ENCODE assay signal across 7 mouse cellular contexts in genomic region chr10:127642772-127643552, GRCm38 (mm10). TPM values are rescaled to one million over a fixed set of nuclear protein-coding genes. Genes with fewer than 3 reads are reported as not detected.
DNase-seq lines count a peak whose midpoint lies in the region; ATAC-seq and TF ChIP-seq lines count a peak whose summit lies in the region.

Gene Stat6 (plus strand): TSS chr10:127642986.

- peaks cover 19% of the 10 kb centered on the region for H3K27me3 ChIP-seq in forebrain, embryonic 11.5 days (ENCODE audit: control insufficient read depth, insufficient read depth, low read length)

- no peak for TF ChIP-seq CTCF in bone marrow macrophage, adult 2 months (IDR thresholded peaks at IDR 0.05; ENCODE audit: low read depth, low read length)

- peak; percentile 83 for DNase-seq in MEL-GATA-1-ER (ENCODE audit: extremely low read depth, low read depth)
- DNase-seq in forebrain, embryonic 11.5 days (ENCODE audit: low spot score) = peak; percentile 73
- DNase-seq in heart, postnatal 14 days = peak; percentile 81 to 84
- DNase-seq in kidney, postnatal 4 days = peak; percentile 77 to 87
- DNase-seq in lung, postnatal 36 days = peak; percentile 94
- peak; percentile 26 for DNase-seq in right cerebral cortex, postnatal 4 days

- ATAC-seq in forebrain, embryonic 11.5 days (replicated peaks; ENCODE audit: low FRiP score) = peak; percentile 45

- H3K4me2 ChIP-seq in forebrain, embryonic 11.5 days (ENCODE audit: low read depth, low read length, severe bottlenecking) = peak within 1 kb of the TSS; percentile 48

- no peaks in the 10 kb centered on the region for H3K36me3 ChIP-seq in forebrain, embryonic 11.5 days (ENCODE audit: control insufficient read depth, insufficient read depth, low read length)

- peak within 1 kb of the TSS; percentile 100 for H3K27ac ChIP-seq in bone marrow macrophage, adult 2 months (ENCODE audit: insufficient read depth, low read depth, low read length)
- H3K27ac ChIP-seq in forebrain, embryonic 11.5 days (ENCODE audit: low read depth, low read length) = no peak within 1 kb of the TSS

- peaks cover 20% of the 10 kb centered on the region for H3K4me1 ChIP-seq in bone marrow macrophage, adult 2 months (ENCODE audit: control insufficient read depth, insufficient read depth, low read length)
- peaks cover 11% of the 10 kb centered on the region for H3K4me1 ChIP-seq in forebrain, embryonic 11.5 days (replicated peaks; ENCODE audit: control insufficient read depth, insufficient read depth, low read length)

- peak within 1 kb of the TSS; percentile 21 for H3K9ac ChIP-seq in forebrain, embryonic 11.5 days (ENCODE audit: low read length)

- intact Hi-C loops in heart, postnatal 14 days (cut with DNase I) = loop anchor here (1.0 to 5.0 kb wide), 3 partner anchors 28 to 294 kb away; no protein-coding TSS in a partner anchor

- no peak; the same call in 1 of the 2 replicates for TF ChIP-seq POLR2A in bone marrow macrophage, adult 2 months (IDR thresholded peaks at IDR 0.05; ENCODE audit: borderline replicate concordance, low read depth, low read length)

- peak within 1 kb of the TSS; percentile 86 for H3K4me3 ChIP-seq in bone marrow macrophage, adult 2 months (ENCODE audit: insufficient read depth, low read length)
- peak within 1 kb of the TSS; percentile 27 for H3K4me3 ChIP-seq in forebrain, embryonic 11.5 days (ENCODE audit: low read depth, low read length)

- no peaks in the 10 kb centered on the region for H3K9me3 ChIP-seq in forebrain, embryonic 11.5 days (ENCODE audit: control insufficient read depth, low read length)

- WGBS in forebrain, embryonic 11.5 days = 4% methylated on average over 37 of the region's 37 CpGs

RNA-seq across cellular contexts. Expression of gene Stat6, which starts in this region (rescaled TPM):
- 128 and 144 TPM in 2 replicates for polyA plus RNA-seq in bone marrow macrophage, adult 2 months (2012; ENCODE audit: insufficient read depth, insufficient read length, missing spikeins)
- 6.8 and 7.8 TPM in 2 replicates for polyA plus RNA-seq in forebrain, embryonic 11.5 days (2014; fragmentation: Nextera tagmentation; extraction: Ambion mirVana)
- total RNA-seq in heart, postnatal 14 days (2021) = 10 to 100 TPM; 46.9 to 49.9 TPM

Comparison
In these comparisons a context has a peak if more than half of its experiments do, and no peak if none do; other contexts are left out.
1. RNA of gene Stat6 (polyA plus RNA-seq): 128 to 144 TPM in bone marrow macrophage, adult 2 months; 6.8 to 7.8 TPM in forebrain, embryonic 11.5 days; every median in the first group is over 10 times any median in the second.
2. DNase-seq: peak in every context shown above with its lines; median percentile 94 in lung, postnatal 36 days; 83 in MEL-GATA-1-ER; 82 in heart, postnatal 14 days; 82 in kidney, postnatal 4 days; 73 in forebrain, embryonic 11.5 days; 26 in right cerebral cortex, postnatal 4 days.